Mouse (Mus musculus): ENCODE measurements at regions not wholly inside any gene's neighbourhood (a gene's known extent, or its start where the extent isn't known, plus 50 kb on each side); places are given as distances from the start of the nearest gene placed in this dataset.

GRCm38 (mm10) chrX:58470986-58471385, 438.2 kb upstream of the 4930550L24Rik start:
- TF ChIP-seq CTCF (IDR thresholded peaks at IDR 0.05; ENCODE audit: low read depth) (no peak), EP300 (IDR thresholded peaks at IDR 0.05; ENCODE audit: low read depth) (no peak)

Data from liver, embryonic 14.5 days (tissue).